Mouse (Mus musculus): Measurements from ENCODE around the gene Ptprt. TPM values are rescaled to one million over a fixed set of nuclear protein-coding genes. Genes with fewer than 3 reads are reported as not detected.

Gene Ptprt
- total and polyA plus RNA-seq, 3 experiments: not detected

- no peak for DNase-seq (ENCODE audit: low read depth, low spot score)
- H3K9me3 ChIP-seq (replicated peaks; ENCODE audit: insufficient read depth, low read length): no peaks in the 10 kb centered on the region
- no peak overlapping the region for H3K27ac ChIP-seq (ENCODE audit: control insufficient read depth, low read depth, low read length)
- no peaks in the 10 kb centered on the region for H3K79me2 ChIP-seq (ENCODE audit: control insufficient read depth, insufficient read depth, low read length, poor library complexity)
- H3K4me3 ChIP-seq (ENCODE audit: control insufficient read depth in 1 of 2, insufficient read depth in 1 of 2, low read depth in 2 of 2, low read length in 2 of 2): no peak overlapping the region
- TF ChIP-seq ZMIZ1 (IDR thresholded peaks at IDR 0.05; ENCODE audit: low read depth, low read length) (no peak), POLR2AphosphoS2 (IDR thresholded peaks at IDR 0.05; ENCODE audit: low read length) (no peak), TAL1 (IDR thresholded peaks at IDR 0.05; ENCODE audit: low read length) (no peak), ZC3H11A (IDR thresholded peaks at IDR 0.05; ENCODE audit: low read depth, low read length) (no peak), ELF1 (IDR thresholded peaks at IDR 0.05; ENCODE audit: low read depth, low read length) (no peak), CHD2 (IDR thresholded peaks at IDR 0.05; ENCODE audit: low read length) (no peak)
- H3K4me1 ChIP-seq (ENCODE audit: control insufficient read depth in 1 of 2, insufficient read depth in 2 of 2, low read length in 2 of 2): no peaks in the 10 kb centered on the region
- H3K9ac ChIP-seq (ENCODE audit: control insufficient read depth, low read depth, low read length, poor library complexity, severe bottlenecking): no peak overlapping the region
- H3K27me3 ChIP-seq (ENCODE audit: control insufficient read depth in 1 of 2, insufficient read depth in 2 of 2, low read length in 2 of 2): no peaks in the 10 kb centered on the region
- no peaks in the 10 kb centered on the region for H3K36me3 ChIP-seq (ENCODE audit: control insufficient read depth in 1 of 2, insufficient read depth in 2 of 2, low read length in 2 of 2)
Observed at GRCm38 (mm10) chr2:162661733-162662132, 786 bp upstream of the Ptprt start.

- H3K36me3 ChIP-seq (ENCODE audit: control insufficient read depth in 1 of 2, insufficient read depth in 2 of 2, low read length in 2 of 2): no peaks in the 10 kb centered on the region
- no peaks in the 10 kb centered on the region for H3K4me1 ChIP-seq (ENCODE audit: control insufficient read depth in 1 of 2, insufficient read depth in 2 of 2, low read length in 2 of 2)
- TF ChIP-seq CHD2 (IDR thresholded peaks at IDR 0.05; ENCODE audit: low read length) (no peak), POLR2AphosphoS5 (IDR thresholded peaks at IDR 0.05; ENCODE audit: borderline replicate concordance, low read depth, low read length) (no peak), E2F4 (IDR thresholded peaks at IDR 0.05; ENCODE audit: borderline replicate concordance, low read depth, low read length) (no peak), MAX (IDR thresholded peaks at IDR 0.05; ENCODE audit: low read length) (no peak), MXI1 (IDR thresholded peaks at IDR 0.05; ENCODE audit: low read depth, low read length) (no peak), ZKSCAN1 (IDR thresholded peaks at IDR 0.05; ENCODE audit: low read depth, low read length) (no peak), MYC (IDR thresholded peaks at IDR 0.05; ENCODE audit: low read depth, low read length) (no peak), USF2 (IDR thresholded peaks at IDR 0.05; ENCODE audit: borderline replicate concordance in 1 of 2, insufficient read depth in 1 of 2, low read depth in 1 of 2, low read length in 2 of 2) (no peak), MAFK (IDR thresholded peaks at IDR 0.05; ENCODE audit: borderline replicate concordance, low read depth, low read length) (no peak), SMC3 (IDR thresholded peaks at IDR 0.05; ENCODE audit: low read depth, low read length) (no peak), POLR2AphosphoS2 (IDR thresholded peaks at IDR 0.05; ENCODE audit: low read length) (no peak), GABPA (IDR thresholded peaks at IDR 0.05; ENCODE audit: low read depth, low read length) (no peak), BHLHE40 (IDR thresholded peaks at IDR 0.05; ENCODE audit: borderline replicate concordance, low read depth, low read length) (no peak), NELFE (IDR thresholded peaks at IDR 0.05; ENCODE audit: low read depth, low read length) (no peak), MAZ (IDR thresholded peaks at IDR 0.05; ENCODE audit: low read depth, low read length) (no peak), ELF1 (IDR thresholded peaks at IDR 0.05; ENCODE audit: low read depth, low read length) (no peak), EP300 (IDR thresholded peaks at IDR 0.05; ENCODE audit: low read depth in 1 of 2, low read length in 2 of 2) (no peak), MEF2A (IDR thresholded peaks at IDR 0.05; ENCODE audit: extremely low read depth, insufficient replicate concordance, low read depth, low read length, poor library complexity, severe bottlenecking) (no peak)
- no peak overlapping the region for H3K4me3 ChIP-seq (ENCODE audit: control insufficient read depth in 1 of 2, insufficient read depth in 1 of 2, low read depth in 2 of 2, low read length in 2 of 2)
- H3K9me3 ChIP-seq (replicated peaks; ENCODE audit: insufficient read depth, low read length): no peaks in the 10 kb centered on the region
- no peak overlapping the region for H3K9ac ChIP-seq (ENCODE audit: control insufficient read depth, low read depth, low read length, poor library complexity, severe bottlenecking)
- H3K27me3 ChIP-seq (ENCODE audit: control insufficient read depth in 1 of 2, insufficient read depth in 2 of 2, low read length in 2 of 2): no peaks in the 10 kb centered on the region
- no peak overlapping the region for H3K27ac ChIP-seq (ENCODE audit: control insufficient read depth, low read depth, low read length)
- DNase-seq (ENCODE audit: low read depth, low spot score): no peak
- no peaks in the 10 kb centered on the region for H3K79me2 ChIP-seq (ENCODE audit: control insufficient read depth, insufficient read depth, low read length, poor library complexity)
Observed at GRCm38 (mm10) chr2:162660231-162660940, 561 bp downstream of the Ptprt start.
